Mouse (Mus musculus) cortical plate, adult 2 months (tissue): ENCODE results near the gene Msh3. TPM values are rescaled to one million over a fixed set of nuclear protein-coding genes. Genes with fewer than 3 reads are reported as not detected.

Experiments
- H3K27ac ChIP-seq: fragments of 200-500 bp; 2 replicates; pipeline ENCODE4 v1.5.1; 2012; ENCODE audit warnings: low read length, control low read depth, inconsistent platforms; ENCODE audit not compliant: insufficient read depth
- H3K4me1 ChIP-seq: fragments of 200-500 bp; 2 replicates; pipeline ENCODE4 v1.6.1; 2011; ENCODE audit warnings: low read length; ENCODE audit not compliant: control insufficient read depth, insufficient read depth
- H3K4me3 ChIP-seq: fragments of 200-500 bp; 2 replicates; pipeline ENCODE4 v1.5.1; 2011; ENCODE audit warnings: mild to moderate bottlenecking, low read length, control low read depth; ENCODE audit not compliant: insufficient read depth
- CTCF ChIP-seq: fragments of 200-500 bp; IDR thresholded peaks from 2 replicates; pipeline ENCODE4 v1.5.1; 2011; ENCODE audit warnings: mild to moderate bottlenecking, control low read depth, low read length; ENCODE audit not compliant: insufficient read depth; ENCODE audit errors: extremely low read depth
- POLR2A ChIP-seq: fragments of 200-500 bp; IDR thresholded peaks from 2 replicates; pipeline ENCODE4 v1.6.1; 2011; ENCODE audit warnings: mild to moderate bottlenecking, low read length, control low read depth; ENCODE audit not compliant: insufficient read depth; ENCODE audit errors: extremely low read depth
- polyA plus RNA-seq: library from polyadenylated mRNA; depleted of rRNA; stranded (reverse); fragments of >200 nt; gene quantifications from 2 replicates; pipeline ENCODE4 v1.2.3, GENCODE M21; 2012

Msh3 gene
- polyA plus RNA-seq, 1 experiment = 20.8 TPM

GRCm38 (mm10) chr13:92357644-92358043 is 2.8 kb upstream of the Msh3 start:
- Histone ChIP-seq H3K4me3 (no peak overlapping the region), H3K4me1 (peaks cover 2% of the 10 kb centered on the region), H3K27ac (no peak overlapping the region)
- no peak for TF ChIP-seq POLR2A
- no peak for TF ChIP-seq CTCF

GRCm38 (mm10) chr13:92356376-92356775 is 1.6 kb upstream of the Msh3 start:
- Histone ChIP-seq H3K27ac (no peak overlapping the region), H3K4me3 (no peak overlapping the region), H3K4me1 (peaks cover 2% of the 10 kb centered on the region)
- TF ChIP-seq CTCF (no peak), POLR2A (no peak)

- Histone ChIP-seq H3K4me1 (peaks cover 2% of the 10 kb centered on the region), H3K27ac (no peak overlapping the region), H3K4me3 (peak overlapping the region; percentile 67)
- TF ChIP-seq CTCF (no peak), POLR2A (no peak)
Measured at GRCm38 (mm10) chr13:92355272-92355643, 455 bp upstream of the Msh3 start.

GRCm38 (mm10) chr13:92353956-92354355 is 847 bp downstream of the Msh3 start:
- no peak for TF ChIP-seq POLR2A
- no peak for TF ChIP-seq CTCF
- Histone ChIP-seq H3K27ac (no peak overlapping the region), H3K4me3 (peak overlapping the region; percentile 67), H3K4me1 (peaks cover 2% of the 10 kb centered on the region)

DNA sequence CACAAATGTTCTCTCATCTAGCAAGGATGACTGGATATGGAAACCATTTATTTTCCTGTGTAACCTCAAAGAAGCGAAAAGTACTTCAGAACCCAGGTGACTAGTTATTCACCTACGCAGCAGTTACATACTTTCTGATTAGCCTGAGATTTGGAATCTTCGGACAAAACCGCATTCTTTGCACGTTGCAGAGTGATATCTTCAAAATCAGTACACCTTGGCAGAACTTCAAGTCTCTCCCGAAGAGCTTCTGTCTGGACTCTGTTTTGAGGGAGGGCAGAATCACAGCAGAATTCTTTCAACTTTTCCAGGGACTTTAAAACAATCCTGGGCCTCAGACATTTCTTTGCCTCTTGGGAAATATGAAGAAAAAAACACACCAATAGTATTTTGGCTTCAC is 3.7 kb downstream of the Msh3 start:
- TF ChIP-seq CTCF = no peak
- no peak for TF ChIP-seq POLR2A
- peaks cover 2% of the 10 kb centered on the region for H3K4me1 ChIP-seq
- H3K27ac ChIP-seq = no peak overlapping the region
- no peak overlapping the region for H3K4me3 ChIP-seq

DNA sequence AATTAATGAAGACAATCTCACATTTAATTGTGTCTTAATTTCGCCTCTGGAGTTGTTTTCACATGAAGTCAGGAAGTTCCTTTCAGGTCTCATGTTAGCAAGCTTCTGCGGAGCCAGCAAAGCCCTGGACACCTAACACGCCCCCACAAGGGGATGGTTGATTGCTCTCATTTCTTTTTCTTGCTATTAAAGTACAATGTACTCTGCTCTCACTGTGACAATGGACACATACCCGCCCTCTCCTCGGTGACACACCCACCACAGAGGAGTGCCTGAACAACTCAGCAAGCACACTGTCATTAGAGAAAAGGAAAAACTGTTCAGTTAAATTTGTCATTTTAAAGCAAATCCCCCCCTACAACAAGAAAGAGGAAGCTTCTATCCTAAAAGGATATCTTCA is 8.5 kb downstream of the Msh3 start:
- H3K4me3 ChIP-seq = no peak overlapping the region
- no peak overlapping the region for H3K27ac ChIP-seq
- H3K4me1 ChIP-seq = no peaks in the 10 kb centered on the region
- TF ChIP-seq POLR2A (no peak), CTCF (no peak)

DNA sequence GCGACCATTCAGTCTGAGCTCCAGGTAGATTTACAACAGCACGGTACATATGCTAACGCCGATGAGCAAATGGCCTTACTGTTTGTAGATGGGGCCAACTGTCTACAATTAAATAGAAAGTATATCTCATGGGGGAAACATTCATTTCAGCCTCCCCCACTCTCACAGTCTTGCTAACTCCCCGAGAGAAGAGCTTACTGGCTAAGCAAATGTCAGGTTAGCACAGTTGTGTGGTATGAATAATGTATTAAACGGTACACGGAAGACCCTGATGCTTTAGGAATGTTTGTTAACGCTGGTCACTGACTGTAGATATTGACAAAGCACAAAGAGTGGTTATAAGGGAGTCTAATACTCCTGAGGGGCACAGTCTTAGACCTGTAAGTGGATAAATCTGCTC is 10.8 kb downstream of the Msh3 start:
- Histone ChIP-seq H3K27ac (no peak overlapping the region), H3K4me1 (no peaks in the 10 kb centered on the region), H3K4me3 (no peak overlapping the region)
- no peak for TF ChIP-seq CTCF
- no peak for TF ChIP-seq POLR2A

DNA sequence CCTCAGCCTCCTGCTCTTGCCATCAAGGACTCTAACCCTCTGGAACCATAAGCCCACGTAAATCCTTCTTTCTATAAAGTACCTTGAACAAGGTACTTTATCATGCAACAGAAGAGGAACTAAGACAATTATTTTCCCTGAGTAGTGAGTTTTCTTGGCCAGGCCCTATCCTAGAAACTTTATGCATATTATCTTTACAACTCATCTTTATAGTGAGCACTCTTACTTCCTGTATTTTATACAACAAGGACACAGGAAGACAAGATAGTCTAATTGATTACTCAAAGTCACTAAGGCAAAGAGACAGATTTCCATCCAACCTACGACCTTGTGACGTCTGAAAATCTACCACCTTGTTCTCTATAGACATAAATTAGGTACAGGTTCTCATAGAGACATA is 15.0 kb downstream of the Msh3 start:
- H3K27ac ChIP-seq = no peak overlapping the region
- no peak overlapping the region for H3K4me3 ChIP-seq
- TF ChIP-seq POLR2A (no peak), CTCF (no peak)
- H3K4me1 ChIP-seq = no peaks in the 10 kb centered on the region

- H3K4me3 ChIP-seq = no peak overlapping the region
- TF ChIP-seq CTCF (no peak), POLR2A (no peak)
- H3K27ac ChIP-seq = no peak overlapping the region
Measured at GRCm38 (mm10) chr13:92337773-92338462, 16.9 kb downstream of the Msh3 start.

DNA sequence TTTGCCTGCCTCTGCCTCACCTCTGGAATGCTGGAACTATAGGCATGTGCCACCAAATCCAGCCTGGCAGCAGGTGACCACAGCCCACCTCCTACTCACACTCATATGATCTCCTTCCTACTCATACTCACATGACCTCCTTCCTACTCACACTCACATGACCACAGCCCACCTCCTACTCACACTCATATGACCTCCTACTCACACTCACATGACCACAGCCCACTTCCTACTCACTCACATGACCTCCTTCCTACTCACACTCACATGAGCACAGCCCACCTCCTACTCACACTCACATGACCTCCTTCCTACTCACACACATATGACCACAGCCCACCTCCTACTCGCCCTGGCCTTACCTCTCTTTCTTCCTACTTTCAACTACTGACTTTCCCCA is 17.9 kb downstream of the Msh3 start:
- no peaks in the 10 kb centered on the region for H3K4me1 ChIP-seq
- no peak overlapping the region for H3K27ac ChIP-seq
- TF ChIP-seq CTCF (no peak), POLR2A (no peak)
- no peak overlapping the region for H3K4me3 ChIP-seq

More at GRCm38 (mm10) chr13:92337773-92338462, 16.9 kb downstream of the Msh3 start:
- no peaks in the 10 kb centered on the region for H3K4me1 ChIP-seq
